Mouse (Mus musculus) layer of hippocampus, postnatal 36 days (tissue): ENCODE data around the gene Sox6. TPM values are rescaled to one million over a fixed set of nuclear protein-coding genes. Genes with fewer than 3 reads are reported as not detected.

ENCODE experiments used
- total RNA-seq, 2 experiments: library from RNA; stranded (reverse); gene quantifications; 2 replicates each; pipeline ENCODE4 v1.2.3; 2021

Gene Sox6
- total RNA-seq, 2 experiments from 2014 or later = 24.3 to 34.7 TPM

Other genes with a start within 250 kb of the Sox6 start
- 100 to 1,000 TPM; 101 to 103 TPM for gene 1110004F10Rik, start 601 bp upstream of the Sox6 start, total RNA-seq
- 1 to 10 TPM; 2.6 to 4.7 TPM for gene Gm4353, start 45.8 kb upstream of the Sox6 start, total RNA-seq